Mouse (Mus musculus) liver, embryonic 14.5 days (tissue): ENCODE data around the gene Fat2.

Experiments
- CTCF ChIP-seq: IDR thresholded peaks from 2 replicates; pipeline ENCODE4 v1.5.1; 2016; ENCODE audit warnings: antibody characterized with exemption, low read depth, control low read depth
- EP300 ChIP-seq: IDR thresholded peaks from 2 replicates; pipeline ENCODE4 v1.6.1; 2016; ENCODE audit warnings: antibody characterized with exemption, low read depth

GRCm38 (mm10) chr11:55315966-55316365, 20.4 kb downstream of the Fat2 start:
- TF ChIP-seq CTCF (no peak), EP300 (no peak)
